Mouse (Mus musculus): ENCODE results near the gene Pkd1l2.

Gene Pkd1l2

DNA sequence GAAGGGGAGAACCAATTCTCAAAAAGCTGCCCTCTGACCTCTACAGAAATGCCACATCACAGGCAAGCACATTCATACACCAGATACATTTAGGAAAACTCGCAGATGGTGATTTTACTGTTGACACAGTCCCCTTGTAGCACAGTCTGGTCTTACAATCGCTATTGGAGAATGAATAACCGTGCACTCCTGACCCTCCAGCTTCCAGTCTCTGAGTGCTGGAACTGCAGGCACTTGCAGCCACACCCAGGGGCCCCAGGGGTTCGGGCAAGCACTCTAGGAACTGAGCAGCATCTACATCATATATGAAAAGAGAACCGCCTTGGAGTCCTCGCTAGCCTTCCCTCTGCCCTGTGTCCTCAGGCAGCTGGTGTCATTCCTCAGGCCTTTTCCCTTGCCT is 50.8 kb downstream of the Pkd1l2 start:
- DNase-seq = no peak

DNA sequence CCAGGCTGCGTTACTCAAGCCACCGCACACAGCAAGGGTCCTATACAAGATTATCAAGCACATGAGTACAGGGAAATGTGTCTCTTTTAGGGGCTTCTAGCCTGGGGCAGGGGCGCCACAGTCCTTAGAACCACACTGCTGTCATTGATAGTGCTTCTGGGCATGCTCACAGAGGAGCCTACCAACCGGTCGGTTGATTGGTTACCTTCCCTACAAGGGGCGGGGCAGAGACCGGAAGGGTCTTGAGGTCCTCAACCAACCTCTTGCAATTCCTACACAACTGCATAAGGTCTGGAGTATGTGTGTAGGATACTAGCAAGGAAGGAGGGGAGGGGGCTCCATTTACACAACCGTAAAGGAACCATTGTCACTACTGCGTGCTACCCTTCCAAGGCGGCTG is 53.6 kb downstream of the Pkd1l2 start:
- no peak for DNase-seq

DNA sequence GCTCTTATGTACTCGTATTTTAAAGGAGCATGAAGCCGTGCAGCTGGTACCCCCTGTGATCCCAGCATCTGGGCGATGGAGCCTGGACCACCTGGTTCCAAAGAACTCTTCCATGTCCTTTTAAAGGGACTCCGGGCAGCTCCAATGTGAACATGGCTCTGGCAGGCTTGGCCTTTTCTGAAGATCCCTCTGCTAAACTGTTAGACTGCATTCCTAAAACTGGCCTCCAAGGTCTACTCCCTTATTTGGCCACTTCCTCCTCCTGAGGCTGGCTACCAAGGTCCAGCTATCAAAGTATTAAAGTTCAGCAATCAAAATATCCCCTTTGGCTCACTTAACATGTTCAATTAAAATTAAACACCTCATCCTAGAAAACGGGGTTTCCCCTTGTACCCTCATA is 54.6 kb downstream of the Pkd1l2 start:
- DNase-seq = no peak

DNA sequence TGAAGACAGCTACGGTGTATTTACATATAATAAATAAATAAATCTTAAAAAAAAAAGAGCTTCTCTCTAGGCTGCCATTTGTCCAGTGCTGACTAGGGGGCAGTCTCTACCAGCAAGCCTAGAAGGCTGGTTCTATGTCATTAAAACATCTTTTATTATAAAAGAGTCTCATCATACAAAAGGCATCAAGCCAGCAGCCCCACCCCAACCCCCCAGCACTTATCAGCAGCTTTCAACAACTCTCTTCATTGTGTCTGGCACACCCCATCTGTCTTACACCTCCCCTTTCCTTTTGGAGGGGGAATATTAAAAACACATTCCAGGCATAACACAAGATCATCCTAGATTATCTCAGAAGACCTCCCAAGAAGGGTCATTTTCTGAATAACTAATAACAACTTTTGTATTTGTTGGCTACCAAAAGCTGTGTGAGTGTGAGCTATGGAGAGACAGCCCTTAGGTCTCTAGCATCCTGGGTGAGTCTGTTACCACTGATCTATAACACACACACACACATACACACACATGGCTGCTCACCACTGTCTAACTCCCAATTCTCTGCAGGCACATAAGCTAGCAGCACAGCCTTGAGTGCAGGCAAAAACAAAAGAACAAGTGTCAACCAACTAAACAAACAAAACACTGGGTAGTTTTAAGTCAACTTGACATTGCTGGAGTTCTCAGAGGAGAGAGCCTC is 59.8 kb downstream of the Pkd1l2 start:
- DNase-seq = no peak

DNA sequence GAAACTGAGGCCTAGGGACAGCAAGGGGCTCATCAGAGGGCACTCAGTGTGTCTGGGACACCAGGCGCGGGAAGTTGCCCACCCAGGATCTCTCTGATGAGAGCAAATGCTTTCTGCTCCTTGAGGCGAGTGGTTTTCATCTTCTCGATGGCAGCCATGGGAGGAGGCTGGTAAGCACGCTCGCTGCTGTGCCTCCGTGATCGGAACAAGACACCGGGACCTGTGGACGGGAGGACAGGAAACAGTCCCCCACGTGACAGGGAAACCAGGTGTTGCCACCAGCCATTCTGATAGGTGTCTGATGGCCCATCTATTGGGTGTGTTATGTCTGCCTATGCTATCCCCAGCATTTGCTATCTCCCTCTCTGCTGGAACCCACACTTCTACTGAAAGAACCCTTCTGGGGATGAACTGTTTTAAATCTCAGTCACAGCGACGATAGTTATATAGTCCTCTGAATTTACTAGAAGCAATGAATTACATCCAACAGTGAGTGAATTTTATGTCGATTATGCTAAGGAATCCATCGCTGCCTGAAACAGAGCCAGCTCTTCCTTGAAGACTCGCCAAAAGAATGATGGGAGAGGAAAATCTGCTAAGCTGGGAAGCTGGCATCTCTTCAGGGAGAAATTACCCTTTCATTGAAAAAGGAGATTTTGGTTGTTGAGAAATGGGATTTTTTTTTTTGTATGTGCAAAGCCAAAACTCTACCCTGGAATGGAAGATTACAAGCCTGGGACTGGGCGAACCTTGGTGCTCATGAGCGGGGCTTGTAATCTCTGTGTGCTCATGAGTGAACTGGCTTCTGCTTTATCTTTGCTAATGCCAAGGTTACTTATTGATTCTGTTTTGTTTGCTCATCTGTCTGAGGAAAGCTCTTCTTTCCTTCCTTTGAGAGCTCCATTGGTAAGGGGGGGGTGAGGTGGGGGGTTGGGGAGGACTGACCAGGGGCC is 62.6 kb downstream of the Pkd1l2 start:
- no peak for DNase-seq

DNA sequence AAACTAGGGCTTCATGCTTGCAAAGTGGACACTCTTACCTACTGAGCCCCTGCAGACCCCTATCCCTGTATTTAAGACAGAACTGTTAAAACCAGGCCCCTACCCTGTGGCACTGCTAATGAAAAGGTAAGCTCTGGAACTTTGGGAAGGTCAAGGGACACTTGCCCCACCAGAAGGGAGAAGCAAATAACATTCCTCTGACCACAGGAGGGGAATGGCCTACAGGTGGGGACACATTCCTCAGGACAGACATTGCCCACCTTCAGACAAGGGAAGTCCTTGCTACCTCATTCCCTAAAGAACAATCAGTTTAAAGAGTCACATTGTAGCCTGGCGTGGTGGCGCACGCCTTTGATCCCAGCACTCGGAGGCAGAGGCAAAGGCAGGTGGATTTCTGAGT is 64.4 kb downstream of the Pkd1l2 start:
- no peak for DNase-seq

DNA sequence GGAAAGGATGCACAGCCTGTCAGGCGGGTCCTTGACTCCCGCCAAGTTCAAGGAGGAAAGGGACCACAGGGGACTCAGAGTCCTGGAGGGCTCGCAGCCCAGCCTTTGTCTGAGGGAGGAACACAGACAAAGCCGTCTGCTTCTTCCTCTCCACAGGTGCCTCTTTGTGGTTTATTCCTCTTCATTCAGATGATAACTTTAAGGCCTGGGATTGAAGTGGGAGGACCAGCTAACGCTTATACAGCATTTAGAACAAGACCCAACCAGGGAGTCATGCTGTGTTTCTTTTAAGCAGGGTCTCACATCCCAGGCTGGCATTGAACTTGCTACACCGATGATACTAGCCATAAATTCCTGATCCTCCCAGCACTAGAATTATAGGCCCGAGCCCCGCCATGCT is 65.2 kb downstream of the Pkd1l2 start:
- no peak for DNase-seq

DNA sequence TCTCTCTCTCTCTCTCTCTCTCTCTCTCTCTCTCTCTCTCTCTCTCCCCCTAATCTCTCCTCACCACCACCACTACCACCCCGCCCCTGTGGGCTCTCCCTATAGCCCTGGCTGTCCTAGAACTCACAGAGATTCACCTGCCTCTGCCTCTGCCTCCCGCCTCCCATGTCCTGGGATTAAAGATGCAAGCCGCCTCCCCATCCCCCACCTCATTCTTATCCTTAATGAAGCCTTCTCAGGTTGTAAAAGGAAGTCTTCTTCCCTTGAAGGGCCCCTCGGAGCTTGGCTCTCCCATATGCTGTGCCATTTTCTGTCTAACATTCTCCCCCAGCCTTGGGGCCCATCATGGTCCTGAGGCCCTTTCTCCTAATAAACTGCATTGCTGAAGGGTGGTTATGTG is 66.6 kb downstream of the Pkd1l2 start:
- DNase-seq = no peak

DNA sequence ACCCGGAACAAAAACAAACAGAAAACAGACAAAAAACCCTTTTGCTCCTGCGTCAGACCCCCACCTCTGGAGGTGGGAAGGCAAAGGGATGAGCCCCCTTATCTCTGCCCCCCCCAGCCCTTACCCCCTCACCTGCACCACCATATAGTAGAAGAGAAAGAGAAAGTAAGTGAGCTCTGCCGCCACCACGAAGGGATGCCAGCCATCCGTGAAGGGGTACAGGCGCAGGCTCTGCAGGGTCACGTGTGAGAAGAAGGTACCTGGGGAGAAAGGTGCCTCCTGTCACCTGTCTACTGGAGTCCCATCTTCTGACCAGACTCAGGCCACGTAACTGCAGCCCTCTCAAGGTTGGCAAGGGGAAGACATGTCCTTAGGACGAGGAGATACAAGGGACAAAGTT is 70.9 kb downstream of the Pkd1l2 start:
- no peak for DNase-seq

DNA sequence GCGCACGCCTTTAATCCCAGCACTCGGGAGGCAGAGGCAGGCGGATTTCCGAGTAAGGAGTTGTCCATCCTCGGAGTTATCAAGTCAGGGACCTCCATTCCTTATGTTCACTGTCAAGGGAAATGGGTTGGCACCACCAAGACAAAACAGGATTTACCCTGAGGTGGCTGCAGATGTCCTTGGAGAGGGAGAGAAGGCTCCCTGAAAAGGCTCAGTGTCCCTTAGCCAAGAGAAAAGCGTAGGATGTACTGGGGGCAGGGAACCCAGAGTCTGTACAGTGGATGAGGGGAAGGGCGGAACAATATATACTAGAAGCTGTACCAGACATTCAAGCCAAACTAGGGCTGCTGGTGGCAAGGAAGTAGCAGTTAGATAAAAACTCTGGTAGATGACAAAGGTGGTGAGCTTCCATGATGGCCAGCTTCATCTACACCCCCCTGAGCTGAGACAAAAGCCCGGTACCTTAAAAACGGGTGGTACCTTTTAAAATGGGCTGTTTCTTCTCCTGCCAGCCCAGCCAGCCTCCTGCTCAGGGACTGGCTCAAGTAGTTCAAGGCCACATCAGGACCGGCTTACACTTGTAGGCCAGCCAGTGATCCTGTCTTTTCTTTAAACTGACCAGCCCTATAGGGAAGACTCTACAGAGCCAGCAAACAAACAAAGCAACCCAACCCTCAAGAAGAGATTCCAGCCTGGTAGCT is 88.1 kb downstream of the Pkd1l2 start:
- no peak for DNase-seq

DNA sequence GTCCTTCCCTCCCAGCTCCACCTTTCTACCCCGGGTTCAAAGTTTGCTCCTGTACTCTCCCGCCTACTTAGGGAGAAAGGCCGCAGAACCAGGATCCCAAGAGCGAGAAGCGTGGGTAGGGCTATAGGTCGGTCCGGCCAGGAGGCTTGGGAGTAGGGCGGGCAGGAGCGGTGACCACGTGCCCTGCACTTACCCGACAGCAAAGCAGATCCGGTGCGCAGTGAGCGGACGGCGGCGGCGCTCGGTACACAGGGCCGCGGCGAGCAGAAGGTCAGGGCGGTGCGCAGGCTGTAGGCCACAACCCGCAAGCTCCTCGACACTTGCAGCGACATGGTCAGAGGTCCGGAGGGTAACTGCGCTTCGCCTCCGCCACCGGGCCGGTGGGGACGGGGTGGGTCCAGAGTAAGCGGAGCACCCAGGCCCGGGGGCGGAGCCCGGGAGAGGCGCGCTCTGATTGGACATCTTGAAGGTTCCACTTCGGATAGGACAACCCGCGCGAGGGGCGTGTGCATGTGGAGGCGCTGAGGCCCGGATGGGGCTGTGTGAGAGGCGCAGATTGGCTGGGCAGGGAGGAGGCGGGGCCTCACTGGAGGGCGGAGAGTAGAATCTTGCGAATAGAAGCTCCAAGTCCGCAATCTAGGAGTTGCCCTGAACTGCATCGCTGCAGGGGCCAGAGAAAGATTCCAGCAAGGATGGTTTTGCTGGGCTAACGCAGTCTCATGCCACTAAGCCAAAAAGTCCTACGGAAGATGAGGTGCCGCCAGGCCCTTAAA is 89.0 kb downstream of the Pkd1l2 start, which contains the start of gene Gcsh:
Gene Gcsh (minus strand): TSS at position 443 of the 773 bp plus-strand sequence.
- peak; percentile 100 for DNase-seq

DNA sequence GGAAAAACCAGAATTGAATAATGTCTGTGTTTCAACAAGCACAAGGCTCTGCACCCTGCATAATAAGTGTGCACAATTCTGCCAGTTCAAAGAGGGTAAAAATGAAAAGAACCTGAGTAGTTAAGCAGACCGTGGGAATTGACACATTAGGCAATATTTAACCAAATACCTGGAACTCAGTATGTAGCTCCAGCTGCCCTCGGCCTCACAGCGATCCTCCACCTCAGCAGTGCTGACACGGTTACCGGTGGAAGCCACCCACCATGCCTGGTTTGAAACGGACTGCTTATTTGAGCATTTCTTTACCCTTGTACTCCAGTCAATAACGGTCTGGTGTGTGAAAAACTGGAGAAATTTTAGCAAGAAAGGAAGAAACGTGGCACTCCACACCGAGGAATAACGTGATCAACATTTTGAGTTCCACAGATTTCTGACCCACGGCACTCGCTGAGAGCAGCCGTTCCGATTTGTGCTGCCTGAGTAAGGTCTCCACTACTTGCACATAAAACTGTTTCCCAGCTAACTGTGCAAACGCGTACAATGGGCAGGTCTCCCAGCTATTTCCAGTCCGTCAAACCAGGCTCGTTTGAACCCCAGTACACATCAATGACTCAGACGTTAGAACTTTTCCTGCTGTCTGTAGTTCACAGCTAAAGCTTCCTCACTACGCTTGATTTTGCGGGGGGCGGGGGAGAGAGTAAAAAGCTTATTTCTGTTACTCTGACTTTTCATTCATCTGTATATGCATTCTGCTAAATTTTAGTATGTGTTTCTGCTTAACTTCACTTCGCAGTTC is 89.9 kb downstream of the Pkd1l2 start:
- no peak for DNase-seq

DNA sequence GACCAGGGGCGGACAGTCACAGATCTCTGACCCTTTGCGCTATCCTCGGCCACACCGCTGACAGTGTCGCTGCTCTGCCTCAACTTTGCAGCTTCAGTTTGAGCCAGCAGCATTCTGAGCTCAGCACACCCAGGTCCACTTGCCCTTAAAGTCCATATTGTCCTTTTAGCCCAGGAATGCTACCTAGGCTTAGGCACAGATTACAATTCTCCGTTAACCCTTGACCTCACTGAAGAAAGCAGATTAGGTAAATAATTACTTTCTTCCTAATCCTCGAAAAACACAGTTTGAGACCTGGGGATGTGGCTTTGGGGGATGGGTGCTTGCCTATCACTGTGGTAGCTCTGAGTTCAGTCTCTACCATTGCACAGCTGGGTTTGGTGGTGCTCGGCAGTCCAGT is 91.0 kb downstream of the Pkd1l2 start:
- DNase-seq = no peak

DNA sequence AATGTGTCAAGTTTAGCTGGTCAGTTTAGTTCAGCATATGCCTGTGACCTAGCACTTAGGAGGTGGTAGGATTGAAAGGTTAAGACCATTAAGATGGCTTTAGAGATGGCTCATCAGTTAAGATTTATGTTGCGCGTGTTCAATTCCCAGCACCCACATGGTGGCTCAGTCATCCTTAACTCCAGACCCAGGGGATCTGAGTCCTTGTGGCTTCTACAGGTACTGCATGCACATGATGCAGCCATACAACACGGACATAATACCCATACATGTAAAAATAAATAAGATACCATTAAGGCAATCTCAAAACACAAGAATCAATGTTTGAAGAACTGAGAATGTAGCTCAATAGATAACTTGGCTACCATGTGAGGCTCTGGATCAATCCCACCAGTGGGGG is 92.4 kb downstream of the Pkd1l2 start:
- no peak for DNase-seq

DNA sequence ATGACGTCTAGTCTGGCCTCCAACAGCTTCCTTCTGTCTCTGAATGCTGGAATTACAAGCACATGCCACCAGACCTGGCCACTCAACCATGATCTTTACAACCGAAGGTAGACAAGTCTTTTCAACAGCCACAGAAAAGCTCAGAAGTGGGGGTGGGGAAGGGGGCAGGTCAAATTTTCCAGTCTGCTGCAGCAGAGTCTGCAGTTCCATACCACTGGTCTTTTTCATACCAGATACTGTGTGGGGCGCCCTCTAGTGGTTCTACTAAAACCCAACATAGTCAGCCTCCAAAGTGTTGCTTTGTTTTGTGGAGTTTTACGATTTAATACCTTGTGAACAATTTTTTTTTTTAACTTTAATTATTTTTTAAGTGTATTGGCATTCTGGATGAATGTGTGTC is 102.1 kb downstream of the Pkd1l2 start:
- peak; percentile 93 for DNase-seq

DNA sequence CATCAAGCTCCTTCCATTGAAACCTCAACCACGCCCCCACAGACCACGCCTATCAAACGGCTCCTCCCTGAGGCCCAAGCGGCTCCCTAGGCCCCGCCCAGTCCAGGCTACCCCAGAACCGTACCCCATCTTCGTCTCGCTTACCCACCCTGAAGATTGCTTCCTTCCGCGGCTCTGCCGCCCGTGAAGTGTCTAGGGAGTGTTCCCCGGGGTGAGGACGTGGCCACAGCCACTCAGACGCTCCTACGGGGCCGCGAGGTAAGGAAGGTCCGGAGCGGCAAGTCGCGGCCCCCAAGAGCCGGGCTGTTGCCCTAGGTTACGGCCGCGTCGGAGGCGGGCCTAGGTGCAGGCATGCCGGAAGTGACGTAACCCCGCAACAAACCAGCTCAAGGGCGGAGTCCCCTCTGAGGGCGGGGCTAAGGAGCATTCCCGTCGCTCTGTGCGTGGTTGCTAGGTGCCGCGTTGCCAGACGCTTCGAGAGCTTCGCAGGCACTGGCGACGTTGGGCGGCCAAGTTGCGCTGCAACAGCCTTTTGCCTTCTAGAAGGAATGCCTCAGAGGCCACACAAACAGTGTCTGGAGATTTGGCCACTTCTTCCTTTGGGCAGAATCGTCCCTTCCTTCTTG is 103.5 kb downstream of the Pkd1l2 start, which contains the start of gene 1700030J22Rik:
Gene 1700030J22Rik (minus strand): TSS at position 329 of the 626 bp plus-strand sequence.
- DNase-seq = peak; percentile 100

DNA sequence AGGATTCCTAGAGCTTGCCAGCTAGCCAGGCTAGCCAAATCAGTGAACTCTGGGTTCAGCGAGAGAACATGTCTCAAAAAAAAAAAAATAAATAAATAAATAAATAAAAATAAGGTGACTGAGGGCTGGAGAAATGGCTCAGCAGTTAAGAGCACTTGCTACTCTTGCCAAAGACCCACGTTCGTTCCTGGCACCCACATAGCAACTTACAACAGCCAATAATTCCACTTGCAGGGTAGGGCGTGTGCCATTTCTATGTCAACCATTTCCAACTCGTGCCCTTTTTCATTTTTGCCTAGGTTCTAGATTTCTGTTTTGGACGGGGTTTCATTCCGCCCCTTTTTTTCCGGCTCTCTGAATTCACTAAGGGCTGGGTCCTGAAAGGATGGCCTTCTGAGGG is 104.2 kb downstream of the Pkd1l2 start:
- DNase-seq = peak; percentile 92

DNA sequence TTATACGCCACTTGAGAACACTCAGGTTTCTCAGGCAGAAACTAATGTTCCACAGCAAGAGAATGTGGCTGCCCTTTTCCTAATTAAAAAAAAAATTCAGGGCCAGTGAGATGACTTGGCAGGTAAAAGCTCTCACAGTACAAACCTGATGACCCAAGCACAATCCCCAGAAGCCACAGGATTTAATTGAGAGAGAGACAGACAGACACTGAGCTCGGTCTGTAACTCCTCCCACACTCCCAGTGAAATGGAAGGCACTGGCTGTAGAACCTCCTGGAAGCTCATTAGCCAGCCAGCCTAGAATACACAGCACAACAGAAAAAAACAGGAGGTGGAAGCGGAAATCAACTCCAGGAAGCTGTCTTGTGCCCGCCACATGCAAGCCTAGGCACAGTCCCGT is 106.6 kb downstream of the Pkd1l2 start:
- no peak for DNase-seq

DNA sequence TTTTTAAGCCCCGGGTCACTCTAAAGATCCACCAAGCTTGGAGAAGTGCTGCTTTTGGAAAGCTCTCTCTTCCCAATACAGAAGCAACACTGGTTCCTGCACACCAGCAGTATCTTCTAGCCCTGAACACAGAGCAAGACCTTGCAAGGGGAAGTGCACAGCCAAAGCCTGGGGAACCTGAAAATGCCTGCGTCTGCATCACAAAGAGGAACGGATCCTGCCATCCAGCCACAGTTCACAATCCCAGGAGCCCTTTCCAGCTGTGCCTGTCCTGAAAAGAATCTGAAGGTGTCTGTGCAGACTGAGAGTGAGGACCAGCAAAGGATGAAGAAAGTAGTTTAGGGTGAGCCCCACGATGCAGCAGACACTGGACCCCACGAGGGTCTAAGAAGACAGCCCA is 107.2 kb downstream of the Pkd1l2 start:
- peak; percentile 93 for DNase-seq

DNA sequence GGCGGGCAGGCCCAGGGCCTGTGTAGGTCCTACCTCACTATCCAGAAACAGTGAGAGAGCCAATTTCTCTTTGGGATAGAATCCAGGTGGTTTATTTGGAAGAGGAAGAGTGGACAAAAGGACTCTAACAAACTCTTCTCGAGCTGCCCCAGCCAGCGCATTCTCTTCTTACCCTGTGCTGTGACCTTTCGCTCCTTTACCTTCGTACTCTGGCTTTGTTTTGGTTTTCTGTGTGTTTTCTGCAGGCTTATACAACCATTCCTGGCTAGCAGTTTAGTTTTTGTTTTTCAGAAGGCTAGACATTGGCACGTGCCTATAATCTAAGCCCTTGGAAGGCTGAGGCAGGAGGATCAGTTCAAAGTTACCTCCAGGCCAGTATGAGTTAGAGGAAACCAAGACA is 112.7 kb downstream of the Pkd1l2 start:
- no peak for DNase-seq

DNA sequence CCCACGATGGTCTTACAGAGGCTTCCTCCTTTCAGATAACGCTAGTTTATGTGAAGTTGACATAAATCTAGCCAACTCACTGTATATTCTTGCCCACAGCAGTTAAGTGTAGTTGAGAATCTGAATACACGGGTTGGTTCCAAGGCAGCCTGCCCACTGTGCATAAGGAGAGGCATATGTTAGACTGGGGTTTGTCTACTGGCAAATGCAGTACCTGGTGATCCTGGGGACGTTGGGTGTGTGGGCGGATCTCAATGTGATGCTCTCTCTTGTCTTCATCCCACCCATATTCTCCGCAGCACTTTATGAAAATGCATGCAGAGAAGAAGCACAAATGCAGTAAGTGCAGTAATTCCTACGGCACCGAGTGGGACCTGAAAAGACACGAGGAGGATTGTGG is 127.8 kb downstream of the Pkd1l2 start:
- DNase-seq = no peak
